Mouse (Mus musculus) adrenal gland, postnatal 4 days (tissue): Measurements from ENCODE around the gene Cnot2. TPM values are rescaled to one million over a fixed set of nuclear protein-coding genes. Genes with fewer than 3 reads are reported as not detected.

ENCODE experiments used
- DNase-seq, 2 experiments: peaks; one replicate each; pipeline ENCODE4 v3.0.0; 2021 to 2022; ENCODE audit warnings: low spot score in 2 of 2, mixed read lengths in 2 of 2
- total RNA-seq, 2 experiments: library from RNA; stranded (reverse); gene quantifications; 2 replicates each; pipeline ENCODE4 v1.2.3; 2021

The Cnot2 gene
- total RNA-seq, 2 experiments from 2014 or later = 91.6 to 98.7 TPM

DNA sequence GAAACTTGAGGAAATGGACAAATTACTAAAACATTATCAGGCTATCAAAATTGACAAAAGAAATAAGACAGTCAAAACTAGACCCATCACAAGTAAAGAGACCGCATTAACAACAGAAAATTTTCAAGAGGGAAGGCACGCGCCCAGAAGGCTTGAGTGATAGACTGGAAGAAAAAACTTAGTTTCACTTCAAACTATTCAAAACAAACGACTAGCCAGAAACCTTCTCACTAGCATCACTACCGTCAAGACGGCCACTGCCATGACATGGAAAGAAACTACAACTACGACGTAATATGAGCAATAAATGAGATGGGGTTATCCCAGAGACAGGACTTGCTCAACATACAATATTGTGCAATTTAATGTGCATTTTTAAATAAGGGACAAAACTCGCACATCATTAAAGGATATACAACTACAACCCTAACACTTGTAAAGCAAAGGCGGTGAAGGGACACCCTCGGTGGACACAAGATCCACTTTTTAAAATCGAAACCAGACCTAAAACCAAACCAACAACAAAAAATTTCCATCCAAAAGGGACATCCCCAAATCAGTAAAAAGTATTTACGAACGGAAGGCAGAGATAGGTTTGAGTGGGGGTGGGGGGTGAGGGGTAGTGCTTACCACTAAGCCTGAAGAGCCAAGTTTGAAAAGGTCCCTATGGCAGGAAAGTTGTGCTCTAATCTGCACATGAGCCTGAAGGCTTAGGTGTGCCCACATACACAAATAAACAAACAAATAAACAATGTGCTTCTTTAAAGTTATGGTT lies 16.3 kb downstream of the Cnot2 start:
- DNase-seq = no peak

DNA sequence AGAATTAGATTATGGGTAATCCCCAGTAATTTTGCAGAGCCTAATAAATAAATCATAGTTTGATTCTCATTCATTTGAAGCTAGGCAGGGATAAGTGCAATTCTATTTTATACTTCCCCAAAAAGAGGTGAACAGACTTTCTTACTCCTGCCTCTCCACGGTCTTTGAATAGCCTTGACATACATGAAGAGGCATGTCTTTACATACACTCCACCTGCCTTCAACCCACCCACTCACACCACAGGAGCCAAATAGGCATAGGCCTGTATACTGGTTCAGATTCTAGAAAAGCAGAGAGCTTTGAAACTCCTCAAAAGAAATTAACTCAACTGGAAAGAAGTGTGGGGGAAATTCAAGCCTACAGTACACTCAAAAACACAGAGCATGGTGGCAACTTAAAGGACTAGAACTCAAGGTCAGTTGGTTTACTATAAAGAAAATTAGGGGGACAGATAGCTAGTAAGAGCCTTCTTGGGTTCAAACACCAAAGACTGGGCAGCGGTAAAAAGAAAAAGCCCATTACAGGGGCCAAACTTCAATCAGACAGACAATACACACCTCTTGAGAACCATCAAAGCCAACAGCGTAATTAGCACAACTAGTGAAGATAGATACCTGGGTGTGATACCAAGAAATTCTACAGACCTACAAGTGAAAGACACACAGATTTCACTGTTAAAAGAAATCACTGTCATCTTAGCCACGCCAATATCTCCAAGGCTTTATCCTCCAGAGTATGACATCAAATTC lies 18.4 kb downstream of the Cnot2 start:
- DNase-seq = no peak

DNA sequence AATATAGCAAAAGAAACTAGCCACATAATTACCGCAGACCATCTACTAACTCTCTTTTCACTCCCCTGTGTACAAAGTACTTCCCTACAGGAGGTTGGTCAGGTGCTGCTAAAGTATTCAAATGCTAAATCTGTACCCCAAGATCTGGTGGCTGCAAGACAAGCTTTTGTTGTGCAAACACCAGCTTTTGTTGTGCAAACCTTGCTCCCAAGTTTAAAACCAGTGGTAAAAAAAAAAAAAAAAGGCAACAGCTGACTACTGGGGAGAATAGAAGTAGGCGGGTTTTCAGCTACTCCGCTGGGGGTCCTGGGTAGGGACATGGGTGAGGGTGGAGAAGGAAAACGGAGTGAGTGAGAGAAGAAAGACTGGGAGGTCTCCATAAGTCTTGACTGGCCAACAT lies 19.1 kb downstream of the Cnot2 start:
- DNase-seq = no peak

DNA sequence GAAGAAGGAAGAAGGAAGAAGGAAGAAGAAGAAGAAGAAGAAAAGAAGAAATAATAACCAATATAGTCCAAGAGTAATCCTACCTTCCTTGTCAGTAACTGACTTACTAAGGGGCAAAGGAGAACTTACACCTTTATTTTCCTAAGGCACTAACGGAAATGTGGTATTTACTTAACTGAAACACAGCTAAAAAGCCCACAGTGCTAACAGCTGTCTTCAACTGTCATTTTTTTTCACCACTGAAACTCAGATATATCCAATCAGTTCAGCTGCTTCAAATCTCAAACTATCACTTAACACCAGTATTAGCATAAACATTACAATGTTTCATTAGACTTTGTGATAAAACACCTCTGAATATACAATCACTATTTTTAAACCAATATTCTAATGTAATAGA lies 22.1 kb downstream of the Cnot2 start:
- DNase-seq = no peak

DNA sequence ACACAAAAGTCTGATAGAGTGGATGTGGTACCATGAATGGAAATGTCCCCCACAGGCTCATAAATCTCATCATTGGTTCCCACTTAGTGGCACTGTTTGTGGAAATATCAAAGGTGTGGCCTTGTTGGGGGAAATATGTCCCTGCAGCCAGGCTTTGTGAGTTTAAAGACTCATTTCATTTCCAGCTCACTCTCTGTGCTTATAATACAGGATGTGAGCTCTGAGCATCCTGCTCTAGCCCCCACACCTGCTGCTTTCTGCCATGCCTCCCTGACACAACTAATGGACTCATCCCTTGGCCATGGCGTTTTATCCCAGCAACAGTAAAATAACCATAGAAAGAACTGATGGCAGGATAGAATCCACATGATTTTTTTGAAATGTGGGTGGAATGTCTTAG lies 24.1 kb downstream of the Cnot2 start:
- no peak for DNase-seq

DNA sequence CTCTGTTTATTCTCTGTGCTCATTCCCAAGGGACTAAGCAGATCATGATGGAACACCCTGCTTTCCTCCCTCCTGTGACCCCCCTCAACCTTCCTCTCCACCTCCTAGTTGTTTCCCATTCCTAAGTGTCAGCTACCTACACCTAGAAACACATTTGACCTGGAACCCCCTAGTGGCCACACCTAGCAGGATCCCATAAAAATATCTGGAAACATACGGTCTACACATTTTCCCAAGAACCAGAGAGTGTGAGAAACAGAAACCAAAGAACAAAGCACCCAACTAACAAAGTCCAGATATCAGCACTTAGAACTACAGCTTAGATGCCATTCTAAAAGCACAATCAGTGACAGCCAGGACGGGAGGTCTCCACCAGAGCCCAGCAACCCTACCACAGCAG lies 26.9 kb downstream of the Cnot2 start:
- no peak for DNase-seq

DNA sequence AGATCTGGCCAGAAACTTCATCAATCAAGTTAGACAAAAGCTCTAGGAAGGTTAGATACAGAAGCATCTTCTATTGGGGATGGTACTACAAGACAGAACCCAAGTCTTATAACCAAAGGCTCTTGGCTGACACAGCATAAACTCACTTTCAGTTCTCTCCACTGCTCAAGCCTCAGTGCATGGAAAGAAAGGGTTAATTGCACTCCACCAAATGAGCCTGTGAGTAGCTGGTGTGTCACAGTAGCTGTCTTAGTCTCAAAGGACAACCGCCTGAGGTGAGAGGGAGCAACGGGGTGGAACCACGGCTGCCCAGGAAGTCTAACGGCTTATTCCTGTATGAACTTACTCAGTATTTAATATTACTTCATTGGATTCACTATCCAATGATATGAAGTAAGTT lies 33.4 kb downstream of the Cnot2 start:
- no peak for DNase-seq

DNA sequence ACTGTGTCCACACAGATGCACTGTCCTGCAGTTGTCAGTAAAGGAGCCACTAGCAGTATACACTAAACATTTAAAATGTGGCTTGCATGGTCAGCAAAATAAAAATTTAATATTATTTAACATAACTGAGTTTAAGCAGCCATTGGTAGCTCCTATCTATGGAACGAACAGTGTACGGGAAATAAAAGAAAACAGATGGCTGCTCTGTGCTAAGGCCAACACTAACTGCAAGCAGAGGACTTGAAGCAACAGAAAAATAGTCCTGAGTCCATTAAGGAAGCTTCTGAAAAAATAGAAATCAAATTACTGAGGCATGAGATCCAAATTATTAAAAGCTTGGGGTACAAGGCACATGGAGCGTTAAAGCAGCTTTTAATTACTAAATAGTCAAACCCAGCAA lies 35.1 kb downstream of the Cnot2 start:
- no peak for DNase-seq

DNA sequence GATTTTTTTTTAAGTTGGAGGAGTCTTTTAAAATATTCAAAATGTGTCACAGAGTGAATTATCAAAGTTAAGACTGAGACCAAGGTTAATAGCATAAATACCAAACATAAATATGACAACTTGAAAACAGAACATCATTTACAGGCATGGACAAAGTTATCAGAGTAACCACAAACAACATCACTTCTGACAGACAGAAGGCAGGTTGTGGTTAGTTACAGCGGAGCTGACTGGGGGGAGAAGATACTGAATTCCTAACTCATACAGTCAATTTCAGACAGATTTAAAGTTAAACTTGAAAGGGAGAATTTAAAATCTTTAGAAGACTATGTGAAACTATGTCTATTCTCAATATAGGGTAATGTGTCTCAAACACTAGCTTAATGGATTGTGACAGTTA lies 38.2 kb downstream of the Cnot2 start:
- DNase-seq = no peak

DNA sequence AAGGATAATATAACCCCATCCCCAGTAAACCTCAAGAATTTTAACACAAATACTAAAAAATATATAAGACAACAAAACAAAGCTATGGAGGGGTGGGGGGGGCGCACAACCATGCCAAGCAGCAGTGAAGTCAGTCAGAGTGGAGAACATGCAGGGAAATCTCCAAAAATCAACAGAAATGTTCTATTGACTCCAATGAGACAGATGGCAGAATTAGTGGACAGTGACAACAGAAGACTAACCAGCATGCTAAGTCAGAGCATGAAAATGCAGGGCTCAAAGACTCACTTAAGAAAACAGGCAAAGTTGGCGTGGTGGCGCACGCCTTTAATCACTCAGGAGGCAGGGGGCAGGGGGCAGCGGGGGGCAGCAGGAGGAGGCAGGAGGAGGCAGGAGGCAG lies 40.6 kb downstream of the Cnot2 start:
- no peak for DNase-seq

DNA sequence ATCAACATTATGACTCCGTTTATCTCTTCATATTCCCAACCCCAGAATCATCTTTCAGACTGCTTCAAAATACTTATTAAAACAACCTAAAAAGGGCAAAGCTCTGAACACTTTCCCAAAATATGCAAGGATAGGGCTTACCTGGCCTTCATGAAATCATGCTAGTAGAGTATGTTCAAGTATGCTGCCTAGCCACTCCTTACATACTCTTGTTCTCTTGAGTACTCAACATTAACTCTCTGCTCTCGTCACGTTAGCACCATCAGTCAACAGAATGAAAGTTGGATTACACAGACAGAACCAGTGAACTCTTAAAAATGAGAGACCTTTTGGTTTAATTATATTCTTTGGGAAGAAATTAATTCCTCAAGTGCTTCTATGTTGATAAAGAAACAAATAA lies 43.8 kb downstream of the Cnot2 start:
- no peak for DNase-seq

DNA sequence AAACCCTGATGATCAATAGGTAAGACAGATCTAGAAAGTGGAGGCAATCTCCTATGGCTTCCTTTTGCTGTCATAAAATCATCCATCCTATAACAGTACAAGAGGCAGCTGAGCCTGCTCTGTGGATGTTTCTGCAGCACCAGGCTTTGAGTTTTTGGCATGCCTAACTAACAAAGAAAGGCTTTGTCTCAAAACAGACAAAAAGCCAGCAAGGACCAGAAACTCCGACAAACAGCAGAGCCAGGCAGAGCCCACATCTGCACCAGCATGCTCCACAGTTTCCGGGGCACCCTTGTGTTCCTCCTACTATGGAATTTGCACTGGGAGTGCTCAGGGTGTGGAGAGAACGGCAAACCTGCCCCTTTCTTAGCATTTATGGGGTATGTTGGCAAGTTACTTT lies 47.0 kb downstream of the Cnot2 start:
- no peak for DNase-seq

DNA sequence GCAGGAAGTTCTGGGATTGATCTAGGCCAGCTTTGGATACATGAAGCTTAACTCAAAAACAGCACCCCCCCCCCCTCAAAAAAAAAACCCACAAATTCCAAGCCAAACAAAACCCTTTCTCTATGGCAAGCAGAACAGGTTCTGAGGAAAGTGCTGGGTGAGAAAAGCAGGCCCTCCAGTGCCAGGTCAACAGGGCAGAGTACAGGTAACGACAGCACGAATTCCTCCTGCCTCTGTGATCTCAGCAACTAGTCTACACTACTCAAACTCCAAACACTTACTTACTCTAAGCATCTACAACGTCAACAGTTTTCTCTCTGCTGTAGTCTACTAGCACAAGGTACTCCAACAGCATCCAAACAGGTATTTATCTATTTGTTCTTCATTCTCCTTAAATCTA lies 48.8 kb downstream of the Cnot2 start:
- DNase-seq = no peak

DNA sequence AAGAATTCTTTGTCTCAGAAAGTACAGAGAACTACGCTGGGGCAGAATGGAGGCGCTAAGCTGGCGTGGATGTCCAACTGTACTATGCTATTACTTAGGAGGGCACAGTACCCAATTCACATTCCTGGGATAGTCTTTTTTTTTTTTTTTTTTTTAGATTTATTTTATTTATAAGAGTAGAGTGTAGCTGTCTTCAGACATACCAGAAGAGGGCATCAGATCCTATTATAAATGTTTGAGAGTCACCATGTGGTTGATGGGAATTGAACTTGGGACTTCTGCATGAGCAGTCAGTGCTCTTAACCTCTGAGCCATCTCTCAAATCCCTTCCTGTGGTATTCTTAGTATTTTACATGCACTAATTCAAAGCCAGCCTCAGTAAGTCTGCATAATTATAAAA lies 50.2 kb downstream of the Cnot2 start:
- DNase-seq = no peak

DNA sequence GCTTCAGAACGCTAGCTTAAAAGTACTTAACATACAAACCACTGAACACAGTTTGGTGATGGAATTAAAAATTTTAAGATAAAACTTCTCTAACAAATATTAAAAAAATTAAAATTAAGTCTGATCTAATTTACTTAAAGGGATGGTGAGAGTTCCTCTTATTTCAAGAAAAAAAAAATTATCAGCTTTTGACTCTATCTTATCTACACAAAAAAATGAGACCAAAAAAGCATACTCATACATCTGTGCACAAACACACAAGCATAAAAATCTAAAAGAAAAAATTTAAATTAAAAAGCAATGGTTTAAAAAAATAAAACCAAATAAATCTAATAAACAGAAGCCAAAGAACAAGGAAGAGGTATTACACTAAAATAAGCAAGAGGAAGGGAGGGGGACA lies 61.7 kb downstream of the Cnot2 start:
- no peak for DNase-seq

DNA sequence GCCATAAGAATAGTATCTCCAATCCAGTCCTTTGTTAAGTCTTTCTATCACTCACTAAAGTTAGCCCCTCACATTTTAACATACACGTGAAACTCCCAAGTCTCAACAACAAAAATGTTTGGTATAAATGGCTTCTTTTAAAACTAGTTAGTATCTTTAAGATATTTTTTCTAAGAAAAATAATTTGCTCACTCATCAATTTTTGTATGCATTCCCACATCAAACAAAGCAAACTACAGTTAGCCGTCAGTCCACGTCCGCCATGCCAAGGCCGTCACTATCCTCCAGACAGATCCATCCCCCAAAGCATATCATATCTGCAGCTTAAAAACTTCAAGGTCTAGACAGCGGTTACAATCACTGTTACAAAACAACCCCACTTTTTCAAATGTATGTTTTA lies 65.7 kb downstream of the Cnot2 start:
- DNase-seq = no peak

DNA sequence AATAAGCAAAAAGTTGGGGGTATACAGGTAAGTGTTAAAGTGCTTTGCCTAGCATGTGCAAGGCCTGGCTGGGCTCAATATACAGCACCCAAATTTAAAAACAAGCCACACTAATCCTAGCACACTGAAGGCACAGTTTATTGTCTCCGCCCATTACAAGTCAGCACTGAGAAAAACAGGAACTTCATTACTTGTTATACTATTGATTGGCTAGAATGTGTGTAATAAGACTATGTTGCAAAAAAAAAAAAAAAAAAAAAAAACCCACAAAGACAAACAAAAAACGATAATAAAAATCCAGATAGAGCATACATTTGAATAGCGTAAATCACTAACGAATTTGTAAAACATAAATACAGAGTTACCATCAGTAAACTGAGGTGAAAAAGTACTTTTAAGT lies 66.2 kb downstream of the Cnot2 start:
- no peak for DNase-seq

DNA sequence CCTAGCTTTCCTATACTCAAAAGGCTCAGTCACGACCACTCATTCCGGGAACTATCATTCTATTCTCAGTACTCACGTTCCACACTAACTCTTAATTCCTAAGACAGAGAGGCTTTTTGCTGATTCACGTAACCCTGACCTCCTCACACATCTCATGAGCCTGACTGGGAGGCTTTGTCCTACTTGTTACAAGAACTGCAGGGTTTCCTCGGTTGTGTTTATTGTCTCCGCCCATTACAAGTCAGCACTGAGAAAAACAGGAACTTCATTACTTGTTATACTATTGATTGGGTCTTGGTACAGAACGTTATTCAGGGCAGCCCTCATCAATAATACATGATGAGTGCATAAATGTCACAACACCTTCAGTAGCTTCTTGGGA lies 68.1 kb downstream of the Cnot2 start:
- DNase-seq = no peak

DNA sequence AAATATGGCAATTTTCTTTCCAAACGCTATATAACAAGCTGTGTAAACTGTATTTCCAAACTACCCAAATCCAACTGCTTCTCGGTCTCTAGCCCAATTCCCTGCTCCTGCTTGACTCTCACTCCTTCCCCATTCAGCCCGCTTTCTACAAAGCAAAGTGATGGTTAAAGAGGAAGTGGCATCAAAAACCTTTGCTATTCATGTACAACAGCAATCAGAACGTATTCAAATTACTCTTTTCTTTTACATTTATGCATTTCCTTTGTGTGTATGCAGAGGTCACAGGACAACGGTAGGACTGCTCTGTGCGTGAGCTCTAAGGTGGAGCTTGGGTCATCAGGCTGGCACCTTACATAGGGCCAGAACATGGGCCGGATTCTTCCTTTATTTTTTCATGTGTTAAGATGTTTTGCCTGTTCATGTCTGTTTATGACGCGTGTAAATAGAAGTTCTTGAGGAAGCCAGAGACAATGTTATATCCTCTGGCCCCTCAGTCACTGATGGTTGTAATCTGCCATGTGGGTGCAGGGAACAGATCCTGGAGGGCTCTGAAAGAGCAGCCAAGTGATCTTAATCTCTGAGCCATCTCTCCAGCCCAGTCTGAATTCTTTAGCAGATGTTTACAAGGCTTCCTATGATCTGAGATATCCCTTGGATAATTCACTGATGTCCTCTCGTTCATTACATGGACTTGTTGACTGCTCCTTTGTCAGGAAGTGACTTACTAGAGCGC lies 68.6 kb downstream of the Cnot2 start:
- no peak for DNase-seq

DNA sequence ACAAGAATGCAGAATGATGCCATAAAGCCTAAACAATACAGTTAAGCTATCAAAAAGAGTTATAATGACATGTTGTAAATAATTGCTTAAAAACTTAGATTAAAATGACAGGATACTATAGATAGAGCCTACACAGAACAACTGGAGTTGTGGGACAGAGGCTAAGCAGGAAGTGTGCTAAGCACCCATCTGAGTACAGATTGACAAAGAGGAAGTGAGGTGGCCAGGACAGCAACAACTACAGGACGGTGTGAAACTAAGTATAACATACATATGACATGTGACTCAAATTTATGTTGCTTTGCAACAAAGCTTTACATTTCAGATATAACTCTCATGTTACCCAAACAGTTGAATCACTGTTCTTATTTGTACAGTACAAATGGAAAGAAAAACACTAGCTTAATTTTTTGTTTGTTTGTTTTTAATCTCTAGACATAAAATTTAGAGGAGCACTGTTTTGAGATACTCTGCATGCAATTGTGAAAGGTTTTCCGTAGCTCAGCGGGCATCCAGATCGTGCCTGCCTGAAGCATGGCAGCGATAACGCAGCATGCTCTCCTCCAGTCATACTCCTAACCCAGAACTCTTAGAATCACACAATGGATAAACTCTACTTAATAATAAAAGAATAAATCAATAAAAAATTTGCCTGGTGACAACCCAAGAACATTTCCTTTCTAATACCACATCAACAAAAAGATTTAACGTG lies 75.9 kb downstream of the Cnot2 start:
- no peak for DNase-seq

DNA sequence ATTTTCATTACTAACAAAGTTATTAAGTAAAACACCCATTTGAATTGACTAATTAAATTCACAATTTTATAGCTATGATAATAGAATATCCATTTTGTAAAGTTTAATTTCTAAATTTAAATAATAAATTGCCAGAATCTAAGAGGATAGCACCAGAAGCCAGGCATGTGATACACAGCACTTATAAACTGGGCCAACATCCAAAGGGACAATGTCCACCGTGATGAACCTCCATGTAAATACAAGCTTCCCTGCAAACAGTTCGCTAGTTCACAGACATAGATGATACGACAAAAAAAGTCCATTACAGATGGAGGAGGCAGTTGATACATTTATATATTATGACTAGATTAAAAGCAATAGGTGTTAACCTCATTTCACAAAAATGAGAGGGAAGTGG lies 88.5 kb downstream of the Cnot2 start:
- no peak for DNase-seq
